Mouse (Mus musculus): Measurements from ENCODE around the gene Smyd3. TPM values are rescaled to one million over a fixed set of nuclear protein-coding genes. Genes with fewer than 3 reads are reported as not detected.

The Smyd3 gene
- polyA plus RNA-seq, 1 experiment from 2014 or later: 22.0 TPM

DNA sequence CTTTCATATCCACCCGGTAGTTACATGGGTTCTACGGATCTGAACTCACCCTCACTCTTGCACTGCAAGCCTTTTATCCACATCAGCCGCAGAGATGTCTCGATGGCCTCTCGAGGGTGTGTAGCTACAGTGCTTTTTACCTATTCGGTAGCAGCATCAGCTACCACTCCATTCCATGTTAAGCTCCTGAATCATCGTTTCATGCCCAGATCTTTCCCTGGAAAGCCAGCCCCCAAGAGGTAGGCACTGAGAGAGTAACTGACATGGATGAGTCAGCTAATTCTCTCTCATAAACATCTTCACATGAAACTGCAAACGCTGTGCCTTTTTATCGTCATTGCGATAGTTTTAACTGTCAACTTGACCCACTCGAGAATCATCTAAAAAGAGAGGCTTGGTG, 143.9 kb downstream of the Smyd3 start:
- no peak overlapping the region for H3K4me2 ChIP-seq (replicated peaks)
- WGBS: 89% methylated on average over 11 of the region's 11 CpGs
- H3K4me3 ChIP-seq (replicated peaks): no peak overlapping the region
- no peak overlapping the region for H3K27ac ChIP-seq (replicated peaks)
- H3K4me1 ChIP-seq: 0 out of 2 replicates have a peak, but pooled peaks cover 4% of the 10 kb centered on the region
- H3K9me3 ChIP-seq (replicated peaks): no peaks in the 10 kb centered on the region
- H3K27me3 ChIP-seq: no peaks in the 10 kb centered on the region
- no peaks in the 10 kb centered on the region for H3K36me3 ChIP-seq
- ATAC-seq (ENCODE audit: insufficient number of reproducible peaks, low FRiP score, low TSS enrichment, low read depth): no peak
- H3K9ac ChIP-seq: no peak overlapping the region

DNA sequence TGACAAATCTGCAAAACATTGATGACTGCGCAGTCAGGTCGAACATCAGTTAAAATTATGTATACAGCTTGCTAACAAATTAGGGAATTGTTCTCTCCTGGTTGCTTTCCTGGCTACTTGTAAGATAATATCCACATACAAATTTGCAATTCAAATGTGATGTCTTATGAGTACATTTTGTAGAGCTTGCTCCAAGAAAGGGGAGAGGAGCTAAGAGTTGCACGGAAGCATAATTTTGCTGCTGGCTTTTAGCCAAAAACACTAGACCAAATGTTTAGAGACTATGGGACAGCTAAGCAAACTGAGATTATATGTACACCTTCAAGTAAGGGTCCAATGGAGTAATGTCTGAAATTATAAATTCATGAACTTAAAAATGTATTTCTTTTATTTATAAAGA, 146.7 kb downstream of the Smyd3 start:
- no peaks in the 10 kb centered on the region for H3K36me3 ChIP-seq
- H3K27me3 ChIP-seq: no peaks in the 10 kb centered on the region
- H3K4me3 ChIP-seq (replicated peaks): no peak overlapping the region
- 55% methylated on average over 3 of the region's 3 CpGs for WGBS
- no peak overlapping the region for H3K27ac ChIP-seq (replicated peaks)
- H3K9me3 ChIP-seq (replicated peaks): no peaks in the 10 kb centered on the region
- H3K4me1 ChIP-seq: 0 out of 2 replicates have a peak, but pooled peaks cover 4% of the 10 kb centered on the region
- H3K9ac ChIP-seq: no peak overlapping the region
- ATAC-seq (ENCODE audit: insufficient number of reproducible peaks, low FRiP score, low TSS enrichment, low read depth): no peak
- H3K4me2 ChIP-seq (replicated peaks): no peak overlapping the region

DNA sequence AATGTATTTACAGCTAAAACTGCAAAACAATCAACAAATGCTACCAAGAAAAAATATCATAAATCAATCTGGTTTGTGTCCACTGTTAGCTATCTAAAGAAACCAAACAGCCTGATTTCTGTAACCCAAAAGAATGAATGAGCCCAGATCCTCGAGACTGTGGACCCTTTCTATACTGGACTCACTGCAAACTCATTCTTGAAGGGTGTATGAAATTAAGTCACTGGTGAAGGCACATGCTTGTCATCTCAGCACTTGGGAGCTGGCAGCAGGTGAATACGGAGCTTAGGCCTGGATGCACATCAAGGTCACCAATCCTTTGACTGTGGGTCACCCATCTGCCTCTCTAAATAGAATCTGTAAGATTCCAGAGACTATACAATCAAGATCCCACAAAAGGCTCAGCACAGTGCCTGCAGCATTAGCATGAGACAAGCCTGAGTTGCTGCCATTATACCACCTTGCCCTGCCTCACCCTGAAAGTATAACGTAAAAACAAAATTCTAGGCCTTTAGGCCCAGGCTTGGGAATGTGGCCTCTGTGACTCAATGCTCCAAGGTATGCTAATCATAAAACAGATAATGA, 149.3 kb downstream of the Smyd3 start:
- Histone ChIP-seq H3K27me3 (no peaks in the 10 kb centered on the region), H3K9me3 (replicated peaks) (no peaks in the 10 kb centered on the region), H3K4me1 (0 out of 2 replicates have a peak, but pooled peaks cover 4% of the 10 kb centered on the region), H3K4me3 (replicated peaks) (no peak overlapping the region), H3K9ac (no peak overlapping the region), H3K36me3 (no peaks in the 10 kb centered on the region), H3K4me2 (replicated peaks) (no peak overlapping the region), H3K27ac (replicated peaks) (no peak overlapping the region)
- WGBS: 82% methylated on average over 3 of the region's 3 CpGs
- ATAC-seq (ENCODE audit: insufficient number of reproducible peaks, low FRiP score, low TSS enrichment, low read depth): no peak

DNA sequence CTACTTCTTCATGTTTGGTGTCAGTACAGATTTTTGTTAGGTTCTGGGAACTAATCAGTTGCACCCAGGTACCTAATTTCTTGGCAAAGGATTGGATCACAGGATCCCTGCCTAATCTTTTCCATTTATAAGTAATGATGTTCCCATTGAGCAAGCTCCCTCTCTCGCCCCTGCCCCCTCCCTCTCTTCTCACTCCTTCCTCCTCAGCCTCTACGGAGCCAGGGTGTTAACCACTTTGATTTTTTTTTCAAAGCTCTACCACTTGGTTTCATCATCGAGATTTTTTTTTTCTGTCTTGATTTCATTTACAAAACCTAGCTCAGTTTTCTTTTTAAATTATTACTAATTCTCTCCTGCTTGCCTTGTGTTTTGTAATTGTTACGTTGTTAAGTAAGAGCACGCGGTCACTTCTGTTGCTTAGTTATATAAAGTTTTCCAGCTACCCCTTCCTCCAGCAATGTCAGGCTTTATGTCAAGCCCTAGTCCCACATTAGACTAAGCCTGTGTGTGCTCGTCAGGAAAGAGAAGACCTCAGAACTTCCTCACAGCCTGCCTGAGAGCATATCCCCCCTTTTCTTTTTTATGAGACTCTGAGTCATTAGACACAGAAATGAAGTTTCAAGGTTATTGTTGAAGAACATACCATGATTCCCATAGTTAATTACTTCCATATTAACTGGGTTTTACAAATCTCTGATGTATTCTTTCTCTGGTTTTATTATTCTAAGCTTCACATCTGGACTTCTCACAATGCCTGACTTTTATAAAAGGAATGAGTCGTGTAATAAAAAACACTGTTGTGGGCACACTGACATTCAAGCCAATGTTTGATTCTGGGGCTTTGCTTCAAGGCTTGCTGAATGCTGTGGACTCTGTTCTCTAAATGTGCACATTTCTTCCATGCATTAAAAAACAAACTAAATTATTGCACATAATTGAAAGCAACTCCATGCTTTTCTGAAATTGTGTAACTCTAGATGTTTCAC, 156.1 kb downstream of the Smyd3 start:
- H3K9me3 ChIP-seq (replicated peaks): no peaks in the 10 kb centered on the region
- no peaks in the 10 kb centered on the region for H3K36me3 ChIP-seq
- no peak overlapping the region for H3K4me3 ChIP-seq (replicated peaks)
- no peak overlapping the region for H3K9ac ChIP-seq
- ATAC-seq (ENCODE audit: insufficient number of reproducible peaks, low FRiP score, low TSS enrichment, low read depth): peak; percentile 79
- no peak overlapping the region for H3K4me2 ChIP-seq (replicated peaks)
- WGBS: 31% methylated on average over 8 of the region's 8 CpGs
- no peaks in the 10 kb centered on the region for H3K27me3 ChIP-seq
- H3K27ac ChIP-seq (replicated peaks): peak overlapping the region; percentile 79
- peaks cover 15% of the 10 kb centered on the region for H3K4me1 ChIP-seq

DNA sequence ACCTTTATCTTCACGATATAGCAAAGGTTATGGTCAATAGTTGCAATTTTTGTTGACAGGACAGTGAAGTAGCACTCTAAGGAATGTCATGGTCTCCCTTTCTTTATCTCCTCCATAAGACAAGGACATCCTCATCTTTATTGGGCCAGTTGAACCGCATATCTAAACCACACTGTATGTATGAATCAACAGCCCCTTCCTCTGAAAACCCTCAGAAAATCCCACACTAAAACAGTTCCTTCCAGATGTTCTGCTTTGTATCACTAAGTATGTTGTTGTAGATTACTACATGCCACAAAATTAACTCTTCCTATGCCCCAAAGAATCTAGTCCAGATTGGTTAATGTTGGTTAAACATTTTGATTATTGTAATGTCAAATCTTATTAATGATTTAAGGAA, 160.7 kb downstream of the Smyd3 start:
- peaks cover 7% of the 10 kb centered on the region for H3K4me1 ChIP-seq
- no peak overlapping the region for H3K4me2 ChIP-seq (replicated peaks)
- 73% methylated on average over 2 of the region's 2 CpGs for WGBS
- no peak overlapping the region for H3K9ac ChIP-seq
- no peaks in the 10 kb centered on the region for H3K27me3 ChIP-seq
- no peaks in the 10 kb centered on the region for H3K36me3 ChIP-seq
- ATAC-seq (ENCODE audit: insufficient number of reproducible peaks, low FRiP score, low TSS enrichment, low read depth): no peak
- H3K27ac ChIP-seq (replicated peaks): no peak overlapping the region
- H3K4me3 ChIP-seq (replicated peaks): no peak overlapping the region
- no peaks in the 10 kb centered on the region for H3K9me3 ChIP-seq (replicated peaks)

DNA sequence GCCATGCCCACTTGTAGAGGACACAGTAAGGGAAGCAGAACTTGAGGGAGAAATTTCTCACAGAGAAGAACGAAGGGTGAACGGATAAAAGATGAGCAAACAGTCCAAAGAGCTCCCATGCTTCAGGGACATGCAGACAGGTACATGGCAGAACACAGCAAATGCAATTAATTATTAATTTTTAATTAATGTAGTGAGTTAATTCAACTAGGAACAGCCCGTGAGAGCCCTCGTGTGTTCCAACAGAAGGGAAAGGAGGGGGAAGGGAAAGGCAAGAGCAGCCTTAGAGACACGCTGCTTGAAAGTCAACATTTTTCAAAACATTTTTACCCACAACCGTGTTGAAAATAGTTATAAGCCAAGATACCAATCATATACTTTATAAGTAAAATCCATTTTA, 163.6 kb downstream of the Smyd3 start:
- no peaks in the 10 kb centered on the region for H3K4me1 ChIP-seq
- ATAC-seq (ENCODE audit: insufficient number of reproducible peaks, low FRiP score, low TSS enrichment, low read depth): no peak
- 80% methylated on average over 6 of the region's 6 CpGs for WGBS
- H3K9me3 ChIP-seq (replicated peaks): no peaks in the 10 kb centered on the region
- no peaks in the 10 kb centered on the region for H3K27me3 ChIP-seq
- no peak overlapping the region for H3K27ac ChIP-seq (replicated peaks)
- no peak overlapping the region for H3K4me2 ChIP-seq (replicated peaks)
- H3K9ac ChIP-seq: no peak overlapping the region
- H3K4me3 ChIP-seq (replicated peaks): no peak overlapping the region
- no peaks in the 10 kb centered on the region for H3K36me3 ChIP-seq

DNA sequence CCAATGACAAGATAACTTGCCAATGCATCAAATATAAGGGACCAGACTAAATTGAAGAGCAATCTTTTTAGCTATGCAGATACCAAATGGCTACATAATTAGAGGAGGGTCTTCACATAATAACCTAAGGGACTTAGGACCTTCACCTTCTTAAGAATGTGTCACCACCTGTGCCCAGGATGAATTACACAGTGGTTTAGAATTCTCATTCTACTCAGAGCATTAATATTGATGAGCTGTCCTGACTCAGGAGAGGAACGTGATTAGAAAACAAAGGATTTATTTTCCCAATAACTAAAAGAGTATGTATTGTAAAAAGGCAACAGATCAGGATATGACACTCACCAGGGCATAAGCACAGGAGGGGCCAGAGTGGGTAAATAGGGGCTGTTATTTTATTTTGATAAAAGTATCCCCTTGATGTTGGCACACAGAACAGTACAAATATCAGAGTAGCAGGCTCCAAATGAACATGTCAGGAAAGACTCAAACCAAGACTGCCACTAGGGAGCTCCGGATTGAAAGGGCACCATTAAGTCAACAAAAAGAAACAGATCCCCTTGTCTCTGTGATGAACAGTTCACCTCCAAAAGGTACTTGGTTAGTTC, 172.4 kb downstream of the Smyd3 start:
- Histone ChIP-seq H3K4me3 (replicated peaks) (no peak overlapping the region), H3K9ac (no peak overlapping the region), H3K36me3 (no peaks in the 10 kb centered on the region), H3K9me3 (replicated peaks) (no peaks in the 10 kb centered on the region), H3K4me2 (replicated peaks) (no peak overlapping the region), H3K27me3 (no peaks in the 10 kb centered on the region), H3K4me1 (no peaks in the 10 kb centered on the region), H3K27ac (replicated peaks) (no peak overlapping the region)
- no peak for ATAC-seq (ENCODE audit: insufficient number of reproducible peaks, low FRiP score, low TSS enrichment, low read depth)
- 64% methylated on average over 2 of the region's 2 CpGs for WGBS

DNA sequence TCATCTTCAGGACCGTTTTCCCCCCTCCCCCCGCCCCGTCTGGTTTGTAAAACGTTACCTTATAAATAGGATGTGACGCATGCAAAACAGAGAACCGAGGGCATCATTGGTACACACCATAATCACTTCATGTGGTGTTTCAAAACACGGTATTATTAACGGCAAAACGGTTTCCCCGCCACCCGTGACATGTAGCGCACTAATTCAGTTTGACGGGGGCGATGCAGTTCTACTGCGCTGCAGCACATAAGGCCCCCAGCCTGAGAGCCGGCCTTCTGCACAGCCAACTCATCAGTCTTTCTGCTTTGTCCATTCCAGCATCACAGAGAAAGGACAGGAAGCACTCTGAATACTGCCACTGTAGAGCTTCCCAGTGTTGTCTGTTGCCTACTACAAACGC, 174.4 kb downstream of the Smyd3 start:
- H3K27ac ChIP-seq (replicated peaks): no peak overlapping the region
- WGBS: 87% methylated on average over 17 of the region's 17 CpGs
- H3K27me3 ChIP-seq: no peaks in the 10 kb centered on the region
- H3K4me1 ChIP-seq: no peaks in the 10 kb centered on the region
- no peak for ATAC-seq (ENCODE audit: insufficient number of reproducible peaks, low FRiP score, low TSS enrichment, low read depth)
- H3K4me3 ChIP-seq (replicated peaks): no peak overlapping the region
- H3K4me2 ChIP-seq (replicated peaks): no peak overlapping the region
- no peak overlapping the region for H3K9ac ChIP-seq
- no peaks in the 10 kb centered on the region for H3K36me3 ChIP-seq
- no peaks in the 10 kb centered on the region for H3K9me3 ChIP-seq (replicated peaks)

DNA sequence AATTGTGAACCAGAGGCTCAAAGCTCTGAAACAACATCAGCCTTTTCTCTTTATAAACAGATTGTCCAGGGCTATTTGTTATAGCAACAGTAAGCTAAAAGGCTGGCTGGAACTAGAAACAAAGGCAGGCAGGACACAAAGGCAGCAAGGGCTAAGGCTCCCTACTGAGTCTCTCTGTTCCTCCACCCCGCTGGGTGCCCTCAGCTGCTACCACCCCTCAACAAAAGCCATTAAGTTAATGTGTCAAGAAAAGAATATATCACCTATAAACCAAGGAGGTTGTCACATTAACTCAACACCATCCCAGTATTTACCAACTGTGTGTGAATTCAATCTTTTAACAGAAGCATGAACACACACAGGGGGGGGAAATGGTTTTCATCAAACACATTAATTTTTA, 176.3 kb downstream of the Smyd3 start:
- Histone ChIP-seq H3K4me2 (replicated peaks) (no peak overlapping the region), H3K27me3 (no peaks in the 10 kb centered on the region), H3K9me3 (replicated peaks) (no peaks in the 10 kb centered on the region), H3K9ac (no peak overlapping the region), H3K27ac (replicated peaks) (no peak overlapping the region), H3K36me3 (no peaks in the 10 kb centered on the region), H3K4me3 (replicated peaks) (no peak overlapping the region), H3K4me1 (no peaks in the 10 kb centered on the region)
- ATAC-seq (ENCODE audit: insufficient number of reproducible peaks, low FRiP score, low TSS enrichment, low read depth): no peak
- WGBS: 90% methylated on average over 1 of the region's 1 CpGs

DNA sequence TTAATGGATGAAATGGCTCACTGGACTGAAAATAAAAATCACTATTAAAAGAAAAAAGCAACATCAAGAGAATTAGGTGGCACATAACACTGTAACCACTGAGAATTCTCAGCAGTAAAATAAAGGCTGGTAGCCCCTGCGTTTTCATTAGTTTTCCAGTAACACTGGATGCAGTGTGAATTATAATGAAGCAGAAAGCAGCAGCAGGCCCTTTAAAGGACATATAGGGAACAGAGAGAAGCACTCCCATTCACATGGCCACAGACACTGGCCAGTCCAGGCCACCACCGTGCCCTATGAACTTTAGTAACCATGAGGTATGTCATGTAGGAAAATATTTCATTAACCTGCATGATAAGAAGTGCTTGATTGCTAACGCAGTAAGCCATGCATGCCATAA, 178.8 kb downstream of the Smyd3 start:
- H3K27me3 ChIP-seq: no peaks in the 10 kb centered on the region
- H3K4me2 ChIP-seq (replicated peaks): no peak overlapping the region
- 86% methylated on average over 3 of the region's 3 CpGs for WGBS
- no peak overlapping the region for H3K9ac ChIP-seq
- no peaks in the 10 kb centered on the region for H3K4me1 ChIP-seq
- no peak for ATAC-seq (ENCODE audit: insufficient number of reproducible peaks, low FRiP score, low TSS enrichment, low read depth)
- H3K9me3 ChIP-seq (replicated peaks): no peaks in the 10 kb centered on the region
- H3K36me3 ChIP-seq: no peaks in the 10 kb centered on the region
- no peak overlapping the region for H3K4me3 ChIP-seq (replicated peaks)
- H3K27ac ChIP-seq (replicated peaks): no peak overlapping the region

DNA sequence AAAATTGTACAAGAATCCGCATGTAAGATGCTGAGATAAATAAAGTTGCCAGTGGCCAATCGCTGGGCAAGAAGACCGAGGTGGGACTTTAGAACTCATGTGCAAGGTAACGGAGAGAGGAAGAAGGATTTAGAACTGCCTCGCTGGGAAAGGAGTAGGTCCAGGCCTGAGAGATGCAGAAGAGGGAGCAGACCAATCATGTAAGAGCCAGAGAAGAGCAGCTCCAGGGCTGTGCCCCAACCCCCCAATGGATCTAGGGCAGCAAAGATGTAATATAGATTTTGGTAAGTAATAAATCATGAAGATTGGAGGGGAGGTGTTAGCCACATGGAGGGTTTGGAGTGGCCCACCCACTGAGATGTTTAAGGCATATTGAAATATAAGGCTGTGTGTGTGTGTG, 180.3 kb downstream of the Smyd3 start:
- Histone ChIP-seq H3K4me3 (replicated peaks) (no peak overlapping the region), H3K9me3 (replicated peaks) (no peaks in the 10 kb centered on the region), H3K9ac (no peak overlapping the region), H3K27me3 (no peaks in the 10 kb centered on the region), H3K27ac (replicated peaks) (no peak overlapping the region), H3K4me2 (replicated peaks) (no peak overlapping the region), H3K36me3 (no peaks in the 10 kb centered on the region), H3K4me1 (no peaks in the 10 kb centered on the region)
- 81% methylated on average over 5 of the region's 5 CpGs for WGBS
- ATAC-seq (ENCODE audit: insufficient number of reproducible peaks, low FRiP score, low TSS enrichment, low read depth): no peak

Data from embryonic facial prominence, embryonic 15.5 days (tissue).